Mouse (Mus musculus) lung, postnatal 0 days (tissue): ENCODE results near the gene Nup188. TPM values are rescaled to one million over a fixed set of nuclear protein-coding genes. Genes with fewer than 3 reads are reported as not detected.

Experiments
- ATAC-seq: fragments of 200-750 bp; cut with Nextera tagmentation; 2 replicates; pipeline ENCODE4 v1.8.0; 2017; ENCODE audit warnings: moderate library complexity
- DNase-seq: peaks from one replicate; pipeline ENCODE4 v3.0.0-alpha.2; 2016; ENCODE audit warnings: low spot score
- H3K27ac ChIP-seq: fragments of 300-500 bp; sonication (generic); 2 replicates; pipeline ENCODE4 v1.5.1; 2014; ENCODE audit warnings: antibody characterized with exemption, mild to moderate bottlenecking, low read length, mixed read lengths
- H3K27me3 ChIP-seq: fragments of 300-500 bp; sonication (generic); replicated peaks from 2 replicates; pipeline ENCODE4 v1.6.1; 2014; ENCODE audit warnings: low read length, mixed read lengths; ENCODE audit not compliant: insufficient read depth
- H3K36me3 ChIP-seq: fragments of 300-500 bp; sonication (generic); 2 replicates; pipeline ENCODE4 v1.6.1; 2014; ENCODE audit warnings: low read length, mixed read lengths; ENCODE audit not compliant: insufficient read depth
- H3K4me1 ChIP-seq: fragments of 300-500 bp; sonication (generic); 2 replicates; pipeline ENCODE4 v1.6.1; 2014; ENCODE audit warnings: antibody characterized with exemption, low read depth, low read length, mixed read lengths; ENCODE audit not compliant: insufficient read depth
- H3K4me2 ChIP-seq: fragments of 300-500 bp; sonication (generic); replicated peaks from 2 replicates; pipeline ENCODE4 v1.6.1; 2014; ENCODE audit warnings: low read depth, mild to moderate bottlenecking, low read length, moderate library complexity, mixed read lengths
- H3K4me3 ChIP-seq: fragments of 300-500 bp; sonication (generic); 2 replicates; pipeline ENCODE4 v1.5.1; 2014; ENCODE audit warnings: low read depth, low read length
- H3K9ac ChIP-seq: fragments of 300-500 bp; sonication (generic); replicated peaks from 2 replicates; pipeline ENCODE4 v1.6.1; 2014; ENCODE audit warnings: low read depth, mild to moderate bottlenecking
- H3K9me3 ChIP-seq: fragments of 300-500 bp; sonication (generic); 2 replicates; pipeline ENCODE4 v1.6.1; 2016; ENCODE audit warnings: low read length, mixed read lengths
- CTCF ChIP-seq: IDR thresholded peaks from 2 replicates; pipeline ENCODE4 v1.5.1; 2016; ENCODE audit warnings: antibody characterized with exemption, mild to moderate bottlenecking
- EP300 ChIP-seq: IDR thresholded peaks from 2 replicates; pipeline ENCODE4 v1.6.1; 2016; ENCODE audit warnings: antibody characterized with exemption, mild to moderate bottlenecking, control low read depth
- WGBS: fragments of 180-500 bp; shearing (Covaris S2); extraction: QIAGEN DNeasy Blood & Tissue Kit; methylation state at CpG from one replicate; pipeline ENCODE4 v1.1.7; 2014; 5-methylcytosine and 5-hydroxymethylcytosine counted together
- polyA plus RNA-seq: library from polyadenylated mRNA; unstranded; fragments of >200 nt; fragmentation: Nextera tagmentation; extraction: Ambion mirVana; gene quantifications from 2 replicates; pipeline ENCODE4 v1.2.1, GENCODE M21; 2015

The Nup188 gene
- polyA plus RNA-seq, 1 experiment from 2014 or later: 8.9 TPM

GRCm38 (mm10) chr2:30239777-30240176, 46.4 kb upstream of the Nup188 start:
- ATAC-seq (peak; percentile 24), DNase-seq (peak; percentile 81)
- Histone ChIP-seq H3K27me3 (no peaks in the 10 kb centered on the region), H3K4me3 (no peak overlapping the region), H3K36me3 (peaks cover 21% of the 10 kb centered on the region; the same call in 1 of the 2 replicates), H3K4me2 (peak overlapping the region; percentile 63), H3K4me1 (peaks cover 23% of the 10 kb centered on the region; the same call in 1 of the 2 replicates), H3K27ac (peak overlapping the region; percentile 95), H3K9ac (peak overlapping the region; percentile 81; the same call in 1 of the 2 replicates), H3K9me3 (no peaks in the 10 kb centered on the region)
- no peak for TF ChIP-seq CTCF
- TF ChIP-seq EP300: peak; percentile 80
- 55% methylated on average over 4 of the region's 4 CpGs for WGBS

- H3K27ac ChIP-seq: peak within 1 kb of the TSS; percentile 95
- peaks cover 23% of the 10 kb centered on the region; the same call in 1 of the 2 replicates for H3K4me1 ChIP-seq
- peak within 1 kb of the TSS; percentile 81; the same call in 1 of the 2 replicates for H3K9ac ChIP-seq
- WGBS: 60% methylated on average over 2 of the region's 2 CpGs
- H3K27me3 ChIP-seq: no peaks in the 10 kb centered on the region
- TF ChIP-seq EP300 (no peak), CTCF (no peak)
- peak within 1 kb of the TSS; percentile 63 for H3K4me2 ChIP-seq
- DNase-seq: no peak
- no peak for ATAC-seq
- H3K36me3 ChIP-seq: peaks cover 21% of the 10 kb centered on the region; the same call in 1 of the 2 replicates
- H3K4me3 ChIP-seq: peak within 1 kb of the TSS; percentile 88; the same call in 1 of the 2 replicates
- H3K9me3 ChIP-seq: no peaks in the 10 kb centered on the region
These were observed 45.9 kb upstream of the Nup188 start, which contains the start of gene Gm28035 for GRCm38 (mm10) chr2:30240267-30240666. Gene Gm28035 (plus strand): TSS chr2:30240567.

- peak; percentile 71 for ATAC-seq
These were observed 43.7 kb upstream of the Nup188 start for GRCm38 (mm10) chr2:30242509-30242908.

GRCm38 (mm10) chr2:30243391-30243790, 42.8 kb upstream of the Nup188 start:
- TF ChIP-seq CTCF (no peak), EP300 (no peak)
- H3K4me2 ChIP-seq: no peak overlapping the region
- peak overlapping the region; percentile 20; the same call in 1 of the 2 replicates for H3K27ac ChIP-seq
- ATAC-seq (no peak), DNase-seq (no peak)
- no peaks in the 10 kb centered on the region for H3K27me3 ChIP-seq
- H3K4me1 ChIP-seq: peaks cover 23% of the 10 kb centered on the region; the same call in 1 of the 2 replicates
- H3K36me3 ChIP-seq: peaks cover 30% of the 10 kb centered on the region; the same call in 1 of the 2 replicates
- WGBS: 95% methylated on average over 4 of the region's 4 CpGs
- no peak overlapping the region for H3K4me3 ChIP-seq
- no peak overlapping the region for H3K9ac ChIP-seq
- H3K9me3 ChIP-seq: no peaks in the 10 kb centered on the region

More at GRCm38 (mm10) chr2:30242509-30242908, 43.7 kb upstream of the Nup188 start:
- Histone ChIP-seq H3K9me3 (no peaks in the 10 kb centered on the region), H3K27me3 (no peaks in the 10 kb centered on the region), H3K36me3 (peaks cover 25% of the 10 kb centered on the region; the same call in 1 of the 2 replicates), H3K4me2 (no peak overlapping the region), H3K9ac (no peak overlapping the region), H3K4me3 (no peak overlapping the region), H3K27ac (peak overlapping the region; percentile 66), H3K4me1 (peaks cover 23% of the 10 kb centered on the region; the same call in 1 of the 2 replicates)
- WGBS: 31% methylated on average over 4 of the region's 4 CpGs
- peak; percentile 83 for DNase-seq
- TF ChIP-seq CTCF (no peak), EP300 (peak; percentile 94)

GRCm38 (mm10) chr2:30244595-30245178, 41.5 kb upstream of the Nup188 start:
- TF ChIP-seq CTCF: no peak
- TF ChIP-seq EP300: no peak
- Histone ChIP-seq H3K9me3 (no peaks in the 10 kb centered on the region), H3K36me3 (peaks cover 30% of the 10 kb centered on the region; the same call in 1 of the 2 replicates), H3K27ac (0 out of 2 replicates have a peak overlapping the region, but pooled peaks have one; percentile 26), H3K4me2 (no peak overlapping the region), H3K4me3 (no peak overlapping the region), H3K27me3 (no peaks in the 10 kb centered on the region), H3K9ac (no peak overlapping the region), H3K4me1 (peaks cover 10% of the 10 kb centered on the region; the same call in 1 of the 2 replicates)
- no peak for ATAC-seq
- 47% methylated on average over 7 of the region's 7 CpGs for WGBS
- no peak for DNase-seq

GRCm38 (mm10) chr2:30247036-30247435, 39.2 kb upstream of the Nup188 start:
- H3K36me3 ChIP-seq: peaks cover 17% of the 10 kb centered on the region; the same call in 1 of the 2 replicates
- no peak overlapping the region for H3K4me3 ChIP-seq
- TF ChIP-seq EP300 (no peak), CTCF (no peak)
- no peak overlapping the region for H3K9ac ChIP-seq
- WGBS: 94% methylated on average over 5 of the region's 5 CpGs
- DNase-seq: no peak
- H3K27ac ChIP-seq: no peak overlapping the region
- H3K9me3 ChIP-seq: no peaks in the 10 kb centered on the region
- H3K4me2 ChIP-seq: no peak overlapping the region
- no peaks in the 10 kb centered on the region for H3K27me3 ChIP-seq
- peaks cover 13% of the 10 kb centered on the region; the same call in 1 of the 2 replicates for H3K4me1 ChIP-seq
- no peak for ATAC-seq
